Mouse (Mus musculus) CD4-positive, CD25-positive, alpha-beta regulatory T cell, adult 9 weeks (primary cell): ENCODE measurements around the gene Dyx1c1. TPM values are rescaled to one million over a fixed set of nuclear protein-coding genes. Genes with fewer than 3 reads are reported as not detected.

Source experiments
- polyA plus RNA-seq: library from polyadenylated mRNA; unstranded; fragments of 100-300 nt; shearing (Covaris generic); gene quantifications from one replicate; pipeline ENCODE4 v1.2.1, GENCODE M21; 2017

The Dyx1c1 gene
- polyA plus RNA-seq = 2.9 TPM

GRCm38 (mm10) chr9:72958521-72959450, at the start of gene Dyx1c1, which contains the start of gene Gm44503:
TSS of gene Dyx1c1 (plus strand) at chr9:72958785.
TSS of gene Gm44503 (plus strand) at chr9:72958852.

GRCm38 (mm10) chr9:72925021-72925934, 33.3 kb upstream of the Dyx1c1 start, which contains the start of gene Pygo1:
TSS of gene Pygo1 (plus strand) at chr9:72925645.

GRCm38 (mm10) chr9:72985250-72986220, 26.9 kb downstream of the Dyx1c1 start, which contains the start of the genes Ccpg1os and Ccpg1:
TSS of gene Ccpg1os (minus strand) at chr9:72985382.
TSS of gene Ccpg1 (plus strand) at chr9:72985429.

Other genes starting within 250 kb of the Dyx1c1 start
- not detected for gene Prtg, start 151.9 kb upstream of the Dyx1c1 start, polyA plus RNA-seq
- gene Pygo1, start 33.1 kb upstream of the Dyx1c1 start, polyA plus RNA-seq = not detected
- not detected for gene Gm44503, start 67 bp downstream of the Dyx1c1 start, polyA plus RNA-seq
- gene Ccpg1os, start 26.6 kb downstream of the Dyx1c1 start, polyA plus RNA-seq = 11.0 TPM
- 113 TPM for gene Ccpg1, start 26.6 kb downstream of the Dyx1c1 start, polyA plus RNA-seq
- 32.2 TPM for gene Pigb, start 81.6 kb downstream of the Dyx1c1 start, polyA plus RNA-seq
- 59.9 TPM for gene Rab27a, start 86.1 kb downstream of the Dyx1c1 start, polyA plus RNA-seq
- 0.52 TPM for gene Khdc3, start 143.1 kb downstream of the Dyx1c1 start, polyA plus RNA-seq
- gene Gm20509, start 143.7 kb downstream of the Dyx1c1 start, polyA plus RNA-seq = not detected
- 90.0 TPM for gene Rsl24d1, start 154.6 kb downstream of the Dyx1c1 start, polyA plus RNA-seq